Mouse (Mus musculus) megakaryocyte, embryonic 14.5 days (primary cell): ENCODE results near the gene Ccdc85c. TPM values are rescaled to one million over a fixed set of nuclear protein-coding genes. Genes with fewer than 3 reads are reported as not detected.

ENCODE experiments used
- H3K27me3 ChIP-seq: replicated peaks from 2 replicates; pipeline ENCODE3; 2012; ENCODE audit warnings: inconsistent platforms
- H3K36me3 ChIP-seq: replicated peaks from 2 replicates; pipeline ENCODE3; 2012; ENCODE audit warnings: low read length, inconsistent platforms, mixed read lengths
- H3K4me1 ChIP-seq: 2 replicates; pipeline ENCODE4 v1.6.1; 2012; ENCODE audit warnings: inconsistent platforms
- H3K4me3 ChIP-seq: replicated peaks from 2 replicates; pipeline ENCODE3; 2012; ENCODE audit warnings: moderate library complexity, mild to moderate bottlenecking, inconsistent platforms
- H3K9me3 ChIP-seq: 2 replicates; pipeline ENCODE4 v1.6.1; 2012; ENCODE audit warnings: inconsistent platforms
- FLI1 ChIP-seq: IDR thresholded peaks from 2 replicates; pipeline ENCODE4 v1.6.1; 2012; ENCODE audit warnings: low read length, inconsistent platforms, mixed read lengths
- GATA1 ChIP-seq: IDR thresholded peaks from 3 replicates; pipeline ENCODE4 v1.6.1; 2012; ENCODE audit warnings: mixed read lengths, low read length, inconsistent platforms, borderline replicate concordance
- polyA plus RNA-seq: library from polyadenylated mRNA; stranded (reverse); fragments of >175 nt; gene quantifications from 2 replicates; pipeline ENCODE4 v1.2.3, GENCODE M21; 2012; ENCODE audit warnings: low replicate concordance; ENCODE audit not compliant: insufficient read depth

Gene Ccdc85c
- polyA plus RNA-seq, 1 experiment = 1.5 TPM

DNA sequence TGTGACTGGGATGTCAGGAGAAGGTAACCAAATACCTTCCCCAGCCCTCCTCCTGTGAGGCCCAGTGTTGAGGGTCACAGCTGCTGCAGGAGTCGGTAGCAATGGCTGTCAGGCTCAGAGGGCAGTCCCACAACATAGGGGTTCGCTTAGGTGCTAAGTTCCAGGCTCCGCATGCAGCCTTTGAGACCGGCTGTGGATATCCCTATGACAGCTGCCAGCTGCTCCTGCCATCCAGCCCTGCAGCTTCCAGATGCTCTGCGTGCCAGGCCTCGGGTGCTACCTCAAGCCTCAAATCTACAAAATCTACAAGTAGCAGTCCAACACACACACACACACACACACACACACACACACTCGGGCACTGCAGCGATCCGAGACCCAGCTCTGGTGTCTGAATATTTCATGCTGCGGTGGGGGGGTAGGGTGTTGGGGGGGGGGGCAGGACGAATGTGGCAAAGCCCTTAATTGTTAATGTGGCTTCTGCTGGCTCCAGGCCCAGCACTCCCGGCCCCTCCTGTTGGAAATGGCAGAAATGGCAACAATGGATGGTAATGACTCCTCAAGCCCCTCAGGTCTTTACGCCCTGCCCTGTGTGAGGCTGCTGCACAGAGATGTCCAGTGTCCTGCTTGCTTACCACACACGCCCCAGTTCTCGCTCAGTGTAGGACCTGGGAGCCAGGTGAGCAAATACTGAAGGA, 3.1 kb upstream of the Ccdc85c start:
- no peak for TF ChIP-seq FLI1
- no peak for TF ChIP-seq GATA1
- H3K4me1 ChIP-seq = peaks cover 32% of the 10 kb centered on the region
- H3K36me3 ChIP-seq = no peaks in the 10 kb centered on the region
- H3K27me3 ChIP-seq = peaks cover 94% of the 10 kb centered on the region
- no peaks in the 10 kb centered on the region for H3K9me3 ChIP-seq
- no peak overlapping the region for H3K4me3 ChIP-seq

- H3K9me3 ChIP-seq = no peaks in the 10 kb centered on the region
- no peak for TF ChIP-seq GATA1
- no peak for TF ChIP-seq FLI1
- no peak overlapping the region for H3K4me3 ChIP-seq
- H3K4me1 ChIP-seq = peaks cover 35% of the 10 kb centered on the region
- peaks cover 95% of the 10 kb centered on the region for H3K27me3 ChIP-seq
- H3K36me3 ChIP-seq = no peaks in the 10 kb centered on the region
Measured at GRCm38 (mm10) chr12:108277341-108277841, 2.2 kb upstream of the Ccdc85c start.

DNA sequence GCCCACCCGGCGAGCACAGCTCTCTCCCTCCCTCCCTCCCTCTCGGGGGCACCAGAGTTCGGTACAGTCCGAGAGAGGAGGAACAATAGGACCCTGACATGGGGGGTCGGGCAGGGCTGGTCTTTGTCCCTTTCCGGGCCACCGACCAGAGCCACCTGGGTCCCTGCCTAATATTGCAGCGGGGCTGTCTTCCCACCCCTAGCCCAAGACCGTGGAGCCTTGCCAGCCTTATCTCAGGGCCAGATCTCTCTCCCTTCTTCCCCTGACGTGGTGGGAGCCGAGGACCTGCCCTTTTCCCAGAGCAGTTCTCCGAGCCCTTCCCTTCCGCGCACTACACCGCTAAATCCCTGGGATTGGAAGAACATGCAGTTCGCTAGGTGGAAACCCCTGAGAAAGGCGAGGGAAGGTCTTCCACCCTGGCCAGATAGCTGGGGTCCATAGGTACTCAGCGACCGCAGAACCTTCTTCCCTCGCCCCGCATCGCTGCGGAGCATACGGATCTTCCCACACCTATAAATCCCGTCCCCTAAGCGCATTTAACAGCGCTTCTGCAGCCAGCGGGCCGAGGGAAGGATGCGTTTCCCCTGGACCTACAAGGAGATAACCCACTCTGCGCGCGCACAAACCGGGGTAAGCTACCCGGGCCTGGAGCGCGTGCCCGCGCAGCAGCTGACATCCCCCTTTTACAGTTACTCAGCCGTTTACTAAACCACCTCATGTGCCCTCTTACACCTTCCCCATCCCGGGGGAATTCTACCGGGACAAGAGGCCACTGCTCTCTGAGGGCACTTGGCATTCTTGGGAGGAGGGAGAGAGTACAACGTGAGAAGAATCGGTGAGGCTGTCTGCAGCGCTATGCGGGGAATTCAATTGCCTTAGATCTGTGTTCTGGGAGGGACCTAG, 946 bp upstream of the Ccdc85c start:
- H3K4me3 ChIP-seq = peak overlapping the region; percentile 89
- no peaks in the 10 kb centered on the region for H3K9me3 ChIP-seq
- H3K36me3 ChIP-seq = no peaks in the 10 kb centered on the region
- peaks cover 97% of the 10 kb centered on the region for H3K27me3 ChIP-seq
- peaks cover 35% of the 10 kb centered on the region for H3K4me1 ChIP-seq
- TF ChIP-seq GATA1 (no peak; the same call in 2 of the 3 replicates), FLI1 (no peak)

DNA sequence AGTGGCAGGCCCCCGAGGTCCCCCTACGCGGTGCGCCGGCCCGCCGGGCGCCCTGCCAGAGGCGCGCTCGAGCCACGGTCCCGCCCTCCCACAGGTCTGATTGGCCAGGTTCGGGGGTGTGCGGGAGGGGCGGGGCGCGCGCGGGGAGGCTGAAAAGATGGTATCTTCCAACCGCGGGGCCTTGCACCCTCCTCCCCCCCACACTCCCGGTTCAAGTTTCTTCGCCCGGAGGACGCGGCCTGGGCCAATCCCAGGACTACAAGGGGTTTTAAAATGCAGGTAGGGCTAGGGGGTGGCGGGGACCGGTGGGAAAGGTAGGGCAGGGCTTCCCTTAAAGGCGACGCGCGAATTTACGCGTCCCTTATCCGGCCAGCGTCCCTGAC, 274 bp upstream of the Ccdc85c start:
- Histone ChIP-seq H3K9me3 (no peaks in the 10 kb centered on the region), H3K36me3 (no peaks in the 10 kb centered on the region), H3K4me3 (peak overlapping the region; percentile 89), H3K27me3 (peaks cover 96% of the 10 kb centered on the region), H3K4me1 (peaks cover 35% of the 10 kb centered on the region)
- no peak for TF ChIP-seq FLI1
- TF ChIP-seq GATA1 = no peak

GRCm38 (mm10) chr12:108274313-108274595, 971 bp downstream of the Ccdc85c start:
- Histone ChIP-seq H3K9me3 (no peaks in the 10 kb centered on the region), H3K27me3 (peaks cover 97% of the 10 kb centered on the region), H3K4me3 (peak overlapping the region; percentile 14), H3K36me3 (no peaks in the 10 kb centered on the region), H3K4me1 (peaks cover 35% of the 10 kb centered on the region)
- no peak for TF ChIP-seq GATA1
- no peak for TF ChIP-seq FLI1

DNA sequence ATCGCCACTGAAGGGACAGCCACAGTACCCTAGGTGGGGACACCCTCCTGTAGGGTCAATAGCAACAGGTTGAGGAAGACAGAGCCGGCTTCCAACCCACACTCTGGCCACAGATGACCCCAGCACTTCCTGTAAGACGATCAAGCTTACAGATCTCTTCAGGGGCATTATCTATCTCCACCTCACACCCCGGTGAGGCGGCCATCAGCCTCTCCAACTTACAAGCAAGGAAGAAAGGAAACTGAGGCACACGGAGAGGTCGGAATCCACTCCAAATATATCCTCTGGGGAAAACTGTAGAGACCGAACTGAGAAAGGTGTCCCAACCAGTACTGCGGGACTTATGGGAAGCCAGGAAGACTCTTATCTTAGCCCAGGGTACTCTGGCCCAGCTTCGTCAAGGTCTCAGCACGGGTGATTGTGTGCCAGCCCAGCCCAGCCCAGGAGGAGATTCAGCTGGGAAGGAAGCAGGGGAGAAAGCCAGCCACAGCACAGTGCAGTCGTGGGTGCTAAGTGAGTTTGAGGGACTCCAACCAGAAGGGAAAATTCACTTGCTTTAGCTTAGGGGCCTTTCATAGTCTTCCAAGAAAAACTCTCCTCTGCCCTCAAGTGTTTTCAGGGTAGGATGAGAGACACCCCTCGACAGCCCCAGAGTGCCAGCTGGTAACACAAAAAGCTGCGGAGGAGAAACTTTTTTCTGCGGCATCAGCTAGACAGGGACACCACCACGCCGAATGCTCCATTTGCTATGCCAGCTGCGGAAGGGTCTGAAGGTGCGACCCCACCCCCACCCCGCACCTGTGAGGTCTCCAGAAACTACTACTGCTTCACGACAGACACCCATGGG, 1.5 kb downstream of the Ccdc85c start:
- Histone ChIP-seq H3K4me1 (peaks cover 35% of the 10 kb centered on the region), H3K36me3 (no peaks in the 10 kb centered on the region), H3K4me3 (peak overlapping the region; percentile 23), H3K27me3 (peaks cover 97% of the 10 kb centered on the region), H3K9me3 (no peaks in the 10 kb centered on the region)
- TF ChIP-seq GATA1 (no peak), FLI1 (no peak)

DNA sequence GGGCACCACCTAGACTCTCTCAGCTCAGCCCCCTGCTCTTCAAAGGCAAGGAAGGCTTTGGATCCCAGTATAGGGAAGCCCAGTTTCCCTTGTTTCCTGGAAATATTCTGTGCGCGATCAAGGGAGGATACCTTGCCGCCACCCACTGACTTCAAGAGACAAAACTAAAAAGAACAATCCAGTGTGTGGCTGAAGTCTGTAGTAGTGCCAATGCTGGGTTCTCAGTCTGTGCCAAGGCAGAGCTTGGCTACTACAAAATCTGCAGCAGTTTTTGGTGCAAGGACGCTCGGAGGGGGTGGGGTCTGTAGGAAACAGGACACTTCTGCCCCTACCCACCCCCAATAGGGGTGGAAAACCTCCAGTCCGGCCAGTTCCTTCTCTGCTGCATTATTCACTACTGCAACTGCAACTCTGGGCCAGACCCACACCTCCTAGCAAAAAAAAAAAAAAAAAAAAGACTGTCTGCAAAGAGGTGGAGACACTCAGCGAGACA, 3.0 kb downstream of the Ccdc85c start:
- Histone ChIP-seq H3K27me3 (peaks cover 95% of the 10 kb centered on the region), H3K4me3 (no peak overlapping the region), H3K9me3 (no peaks in the 10 kb centered on the region), H3K36me3 (no peaks in the 10 kb centered on the region), H3K4me1 (peaks cover 35% of the 10 kb centered on the region)
- TF ChIP-seq FLI1 = no peak
- TF ChIP-seq GATA1 = no peak

DNA sequence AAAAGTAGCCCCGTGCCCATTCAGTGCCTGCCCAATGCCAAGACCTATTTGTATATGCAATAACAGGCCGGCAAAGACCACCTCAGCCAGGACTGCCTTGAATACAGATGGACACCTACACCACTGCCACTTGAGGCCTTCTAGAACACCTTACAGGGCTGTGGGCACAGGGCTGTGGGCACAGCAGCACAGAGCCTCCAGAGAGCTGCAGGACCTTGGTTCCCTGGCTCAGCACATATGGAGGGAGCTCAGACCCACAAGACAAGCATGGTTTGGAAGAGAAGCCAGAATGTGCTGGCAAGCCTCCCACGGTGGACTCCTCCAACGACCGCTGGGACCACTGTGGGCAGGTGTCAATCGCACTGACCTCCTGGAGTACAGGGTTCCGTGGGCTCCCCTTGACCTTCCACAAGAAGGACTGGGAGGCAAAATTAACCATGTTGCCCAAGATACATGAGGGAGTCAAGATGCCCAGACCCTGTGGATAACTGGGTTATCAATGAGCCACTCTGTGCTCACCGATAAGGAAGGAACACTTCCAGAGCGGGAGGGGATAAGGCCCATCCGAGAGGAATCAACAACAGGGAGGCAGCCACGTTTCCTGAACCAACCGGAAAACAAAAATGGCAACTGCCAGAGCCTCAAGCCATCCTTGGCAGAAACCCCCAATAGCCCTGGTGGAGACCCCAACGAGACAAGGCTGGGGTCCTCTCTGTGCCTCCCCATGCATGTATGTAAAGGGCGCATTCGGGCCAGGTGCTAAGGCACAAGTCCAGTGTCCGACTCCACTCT, 3.7 kb downstream of the Ccdc85c start:
- no peaks in the 10 kb centered on the region for H3K9me3 ChIP-seq
- H3K4me1 ChIP-seq = peaks cover 32% of the 10 kb centered on the region
- H3K36me3 ChIP-seq = no peaks in the 10 kb centered on the region
- no peak overlapping the region for H3K4me3 ChIP-seq
- TF ChIP-seq FLI1 (no peak), GATA1 (no peak)
- peaks cover 93% of the 10 kb centered on the region for H3K27me3 ChIP-seq

GRCm38 (mm10) chr12:108270240-108270919, 4.8 kb downstream of the Ccdc85c start:
- peaks cover 93% of the 10 kb centered on the region for H3K27me3 ChIP-seq
- no peak overlapping the region for H3K4me3 ChIP-seq

More at GRCm38 (mm10) chr12:108270240-108270919, 4.8 kb downstream of the Ccdc85c start:
- Histone ChIP-seq H3K9me3 (no peaks in the 10 kb centered on the region), H3K36me3 (no peaks in the 10 kb centered on the region), H3K4me1 (peaks cover 21% of the 10 kb centered on the region)
- no peak for TF ChIP-seq GATA1
- no peak for TF ChIP-seq FLI1
